Mouse (Mus musculus) neural tube, embryonic 11.5 days (tissue): ENCODE data around the gene Smyd3. TPM values are rescaled to one million over a fixed set of nuclear protein-coding genes. Genes with fewer than 3 reads are reported as not detected.

Experiments used
- ATAC-seq: fragments of 200-750 bp; cut with Nextera tagmentation; 2 replicates; pipeline ENCODE4 v1.8.0; 2017; ENCODE audit warnings: moderate number of reproducible peaks, mild to moderate bottlenecking, moderate TSS enrichment, moderate library complexity; ENCODE audit not compliant: insufficient read depth, low FRiP score, low TSS enrichment
- DNase-seq: peaks from one replicate; pipeline ENCODE4 v3.0.0-alpha.2; 2015; ENCODE audit warnings: low spot score
- H3K27ac ChIP-seq: fragments of 300-500 bp; sonication (generic); 2 replicates; pipeline ENCODE4 v1.5.1; 2014; ENCODE audit warnings: low read depth, mild to moderate bottlenecking, low read length
- H3K27me3 ChIP-seq: fragments of 300-500 bp; sonication (generic); 2 replicates; pipeline ENCODE4 v1.6.1; 2014; ENCODE audit warnings: mild to moderate bottlenecking, low read length, mixed read lengths; ENCODE audit not compliant: control insufficient read depth, insufficient read depth
- H3K36me3 ChIP-seq: fragments of 300-500 bp; sonication (generic); 2 replicates; pipeline ENCODE4 v1.6.1; 2014; ENCODE audit warnings: mild to moderate bottlenecking, low read length, moderate library complexity, mixed read lengths; ENCODE audit not compliant: control insufficient read depth, insufficient read depth
- H3K4me1 ChIP-seq: fragments of 300-500 bp; sonication (generic); 2 replicates; pipeline ENCODE4 v1.6.1; 2014; ENCODE audit warnings: low read length, mixed read lengths; ENCODE audit not compliant: control insufficient read depth, insufficient read depth
- H3K4me2 ChIP-seq: fragments of 300-500 bp; sonication (generic); 2 replicates; pipeline ENCODE4 v1.6.1; 2014; ENCODE audit warnings: low read depth, mild to moderate bottlenecking, moderate library complexity
- H3K4me3 ChIP-seq: fragments of 300-500 bp; sonication (generic); 2 replicates; pipeline ENCODE4 v1.5.1; 2014; ENCODE audit warnings: low read depth, low read length
- H3K9ac ChIP-seq: fragments of 300-500 bp; sonication (generic); 2 replicates; pipeline ENCODE4 v1.6.1; 2014; ENCODE audit warnings: mild to moderate bottlenecking, low read length
- H3K9me3 ChIP-seq: fragments of 300-500 bp; sonication (generic); 2 replicates; pipeline ENCODE4 v1.6.1; 2016; ENCODE audit warnings: low read length; ENCODE audit not compliant: control insufficient read depth
- WGBS: fragments of 180-500 bp; shearing (Covaris S2); extraction: QIAGEN DNeasy Blood & Tissue Kit; methylation state at CpG from one replicate; pipeline ENCODE4 v1.1.7; 2014; 5-methylcytosine and 5-hydroxymethylcytosine counted together
- polyA plus RNA-seq: library from polyadenylated mRNA; unstranded; fragments of >200 nt; fragmentation: Nextera tagmentation; extraction: Ambion mirVana; gene quantifications from 2 replicates; pipeline ENCODE4 v1.2.1, GENCODE M21; 2014

The Smyd3 gene
- polyA plus RNA-seq, 1 experiment from 2014 or later: 19.7 TPM

DNA sequence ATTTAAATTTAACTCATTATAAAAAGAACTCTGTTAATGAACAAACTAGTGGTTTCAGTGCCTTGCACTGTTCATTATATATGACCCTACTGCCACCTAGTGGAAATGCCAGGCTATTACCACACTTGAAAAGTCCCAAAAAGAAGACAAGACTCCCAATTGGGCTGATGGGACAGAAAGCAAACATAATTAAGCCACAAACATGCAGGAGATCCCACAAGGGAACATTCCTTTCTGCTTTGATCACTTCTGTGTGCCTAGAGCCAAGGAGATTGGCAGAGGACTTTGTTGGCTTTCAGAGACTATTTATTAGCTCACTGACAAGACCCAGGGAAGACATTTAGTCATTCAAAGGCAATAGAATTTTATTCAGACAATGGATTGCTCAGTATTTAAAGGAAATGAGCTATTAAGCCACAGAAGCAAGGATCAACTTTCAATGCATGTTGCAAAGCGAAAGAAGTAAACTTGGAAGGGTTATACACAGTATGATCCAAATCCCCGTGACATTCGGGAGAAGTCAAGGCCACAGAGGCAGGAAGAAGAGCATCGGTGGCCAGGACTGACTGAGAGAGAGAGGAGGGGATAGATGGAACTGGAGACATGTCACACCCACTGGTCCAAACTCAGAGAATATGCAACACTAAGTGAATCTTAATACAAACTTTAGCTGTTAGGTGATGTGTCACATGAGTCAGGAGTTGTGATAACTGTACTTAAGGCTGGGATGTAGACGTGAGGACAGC, 40.5 kb downstream of the Smyd3 start:
- 0 out of 2 replicates have a peak, but pooled peaks cover 2% of the 10 kb centered on the region for H3K9me3 ChIP-seq
- WGBS: 69% methylated on average over 5 of the region's 5 CpGs
- H3K9ac ChIP-seq: no peak overlapping the region
- H3K4me1 ChIP-seq: peaks cover 5% of the 10 kb centered on the region; the same call in 1 of the 2 replicates
- no peak overlapping the region for H3K4me3 ChIP-seq
- H3K27me3 ChIP-seq: no peaks in the 10 kb centered on the region
- ATAC-seq (peak; percentile 64; the same call in 1 of the 2 replicates), DNase-seq (peak; percentile 40)
- no peak overlapping the region for H3K27ac ChIP-seq
- no peaks in the 10 kb centered on the region; the same call in 1 of the 2 replicates for H3K36me3 ChIP-seq
- H3K4me2 ChIP-seq: no peak overlapping the region

DNA sequence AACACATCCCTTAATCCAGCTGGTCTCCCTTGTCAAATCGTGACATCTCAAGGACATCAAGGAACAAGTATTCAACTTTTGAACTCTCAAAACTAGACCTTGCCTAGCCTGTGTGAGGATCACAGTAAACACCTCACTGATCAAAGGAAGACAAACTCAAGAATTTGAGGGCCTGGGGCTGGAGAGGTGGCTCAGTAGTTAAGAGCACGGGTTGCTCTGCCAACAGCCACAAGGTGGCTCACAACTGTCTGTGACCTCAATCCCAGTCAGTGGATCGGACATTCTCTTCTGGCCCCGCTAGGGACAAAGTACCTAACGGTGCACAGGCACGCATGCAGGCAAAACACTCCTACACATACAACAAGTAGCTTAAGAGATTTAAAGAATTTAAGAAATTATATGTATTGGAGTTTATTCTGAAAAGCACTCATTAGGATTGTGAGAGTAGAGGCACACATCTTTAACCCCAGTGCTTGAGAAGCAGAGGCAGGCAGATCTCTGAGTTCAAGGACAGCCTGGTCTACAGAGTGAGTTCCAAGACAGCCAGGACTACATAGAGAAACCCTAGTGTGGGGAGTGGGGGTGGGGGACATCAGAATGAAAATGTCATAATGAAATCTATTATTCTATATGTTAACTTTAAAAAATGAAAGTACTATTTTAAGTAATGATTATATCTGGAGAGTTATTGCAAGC, 41.2 kb downstream of the Smyd3 start:
- DNase-seq (no peak), ATAC-seq (peak; percentile 46; the same call in 1 of the 2 replicates)
- Histone ChIP-seq H3K4me1 (peaks cover 4% of the 10 kb centered on the region; the same call in 1 of the 2 replicates), H3K27ac (no peak overlapping the region), H3K4me2 (no peak overlapping the region), H3K9ac (no peak overlapping the region), H3K36me3 (no peaks in the 10 kb centered on the region; the same call in 1 of the 2 replicates), H3K27me3 (no peaks in the 10 kb centered on the region), H3K9me3 (0 out of 2 replicates have a peak, but pooled peaks cover 3% of the 10 kb centered on the region), H3K4me3 (no peak overlapping the region)
- WGBS: 57% methylated on average over 6 of the region's 6 CpGs

GRCm38 (mm10) chr1:179474776-179475175, 43.1 kb downstream of the Smyd3 start:
- H3K36me3 ChIP-seq: no peaks in the 10 kb centered on the region; the same call in 1 of the 2 replicates
- 0 out of 2 replicates have a peak, but pooled peaks cover 3% of the 10 kb centered on the region for H3K9me3 ChIP-seq
- WGBS: 68% methylated on average over 8 of the region's 8 CpGs
- no peak for DNase-seq
- H3K27ac ChIP-seq: no peak overlapping the region
- H3K27me3 ChIP-seq: no peaks in the 10 kb centered on the region
- H3K4me2 ChIP-seq: no peak overlapping the region
- no peak overlapping the region for H3K9ac ChIP-seq
- H3K4me1 ChIP-seq: no peaks in the 10 kb centered on the region
- no peak for ATAC-seq
- no peak overlapping the region for H3K4me3 ChIP-seq

- Histone ChIP-seq H3K36me3 (no peaks in the 10 kb centered on the region; the same call in 1 of the 2 replicates), H3K4me1 (no peaks in the 10 kb centered on the region), H3K4me3 (no peak overlapping the region), H3K9me3 (0 out of 2 replicates have a peak, but pooled peaks cover 3% of the 10 kb centered on the region), H3K4me2 (no peak overlapping the region), H3K27me3 (no peaks in the 10 kb centered on the region), H3K9ac (no peak overlapping the region), H3K27ac (no peak overlapping the region)
- DNase-seq (peak; percentile 57), ATAC-seq (no peak)
- 44% methylated on average over 17 of the region's 17 CpGs for WGBS
Measured at GRCm38 (mm10) chr1:179473920-179474643, 43.8 kb downstream of the Smyd3 start.

- no peak overlapping the region for H3K27ac ChIP-seq
- H3K4me3 ChIP-seq: no peak overlapping the region
- no peaks in the 10 kb centered on the region for H3K4me1 ChIP-seq
- DNase-seq (no peak), ATAC-seq (no peak)
- H3K4me2 ChIP-seq: no peak overlapping the region
- H3K27me3 ChIP-seq: no peaks in the 10 kb centered on the region
- no peaks in the 10 kb centered on the region; the same call in 1 of the 2 replicates for H3K36me3 ChIP-seq
- 86% methylated on average over 8 of the region's 8 CpGs for WGBS
- no peak overlapping the region for H3K9ac ChIP-seq
- H3K9me3 ChIP-seq: 0 out of 2 replicates have a peak, but pooled peaks cover 3% of the 10 kb centered on the region
Measured at GRCm38 (mm10) chr1:179467970-179468369, 49.9 kb downstream of the Smyd3 start.

GRCm38 (mm10) chr1:179462376-179462775, 55.5 kb downstream of the Smyd3 start:
- H3K4me1 ChIP-seq: 0 out of 2 replicates have a peak, but pooled peaks cover 3% of the 10 kb centered on the region
- H3K36me3 ChIP-seq: no peaks in the 10 kb centered on the region
- no peak overlapping the region for H3K27ac ChIP-seq
- no peak overlapping the region for H3K4me2 ChIP-seq
- 88% methylated on average over 5 of the region's 5 CpGs for WGBS
- H3K9ac ChIP-seq: no peak overlapping the region
- no peaks in the 10 kb centered on the region for H3K9me3 ChIP-seq
- H3K4me3 ChIP-seq: no peak overlapping the region
- ATAC-seq (no peak), DNase-seq (no peak)
- no peaks in the 10 kb centered on the region for H3K27me3 ChIP-seq

DNA sequence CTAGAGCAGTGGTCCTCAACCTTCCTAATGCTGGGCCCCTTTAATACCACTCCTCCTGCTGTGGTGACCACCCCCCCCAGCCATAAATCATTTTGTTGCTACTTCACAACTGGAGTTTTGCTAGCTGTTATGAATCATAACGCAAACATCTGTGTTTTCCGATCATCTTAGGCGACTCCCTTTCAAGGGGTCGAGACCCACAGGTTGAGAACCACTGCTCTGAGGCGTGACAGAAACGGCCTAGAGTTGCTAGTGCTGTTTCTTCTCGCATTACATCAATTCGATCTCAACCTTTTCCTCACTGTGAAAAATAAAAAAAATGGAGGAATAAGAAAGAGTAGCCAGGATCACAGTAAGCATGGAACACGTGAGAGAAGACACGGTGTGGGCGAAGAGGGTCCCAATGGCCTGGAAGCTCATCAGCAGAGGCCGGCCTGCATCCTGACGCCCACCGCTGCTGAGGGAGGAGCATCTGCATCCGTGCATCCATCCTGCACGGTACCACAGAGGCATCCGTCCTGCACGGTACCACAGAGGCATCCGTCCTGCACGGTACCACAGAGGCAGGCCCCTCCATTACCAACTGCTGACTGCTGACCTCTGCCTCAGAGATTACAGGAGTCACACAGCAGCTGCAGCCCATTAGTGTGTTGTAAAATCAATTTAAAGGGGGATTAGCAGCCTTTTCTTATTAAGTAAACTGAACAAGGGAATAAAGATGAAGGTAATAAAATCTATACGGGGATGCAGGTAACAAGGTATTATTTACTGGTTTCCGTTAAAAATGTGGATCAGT, 56.6 kb downstream of the Smyd3 start:
- no peaks in the 10 kb centered on the region for H3K36me3 ChIP-seq
- ATAC-seq: no peak
- H3K4me3 ChIP-seq: no peak overlapping the region
- 0 out of 2 replicates have a peak, but pooled peaks cover 3% of the 10 kb centered on the region for H3K4me1 ChIP-seq
- no peak for DNase-seq
- H3K27me3 ChIP-seq: no peaks in the 10 kb centered on the region
- H3K9ac ChIP-seq: no peak overlapping the region
- no peak overlapping the region for H3K27ac ChIP-seq
- no peaks in the 10 kb centered on the region for H3K9me3 ChIP-seq
- 66% methylated on average over 22 of the region's 22 CpGs for WGBS
- H3K4me2 ChIP-seq: no peak overlapping the region

- no peak overlapping the region for H3K9ac ChIP-seq
- H3K4me3 ChIP-seq: no peak overlapping the region
- no peaks in the 10 kb centered on the region for H3K9me3 ChIP-seq
- no peaks in the 10 kb centered on the region for H3K36me3 ChIP-seq
- no peak for DNase-seq
- 76% methylated on average over 10 of the region's 10 CpGs for WGBS
- no peak overlapping the region for H3K27ac ChIP-seq
- no peak overlapping the region for H3K4me2 ChIP-seq
- H3K27me3 ChIP-seq: no peaks in the 10 kb centered on the region
- no peak for ATAC-seq
- 0 out of 2 replicates have a peak, but pooled peaks cover 3% of the 10 kb centered on the region for H3K4me1 ChIP-seq
Measured at GRCm38 (mm10) chr1:179458987-179459368, 58.9 kb downstream of the Smyd3 start.
